Mouse (Mus musculus): ENCODE results near the gene Gramd1a.

Gramd1a gene

DNA sequence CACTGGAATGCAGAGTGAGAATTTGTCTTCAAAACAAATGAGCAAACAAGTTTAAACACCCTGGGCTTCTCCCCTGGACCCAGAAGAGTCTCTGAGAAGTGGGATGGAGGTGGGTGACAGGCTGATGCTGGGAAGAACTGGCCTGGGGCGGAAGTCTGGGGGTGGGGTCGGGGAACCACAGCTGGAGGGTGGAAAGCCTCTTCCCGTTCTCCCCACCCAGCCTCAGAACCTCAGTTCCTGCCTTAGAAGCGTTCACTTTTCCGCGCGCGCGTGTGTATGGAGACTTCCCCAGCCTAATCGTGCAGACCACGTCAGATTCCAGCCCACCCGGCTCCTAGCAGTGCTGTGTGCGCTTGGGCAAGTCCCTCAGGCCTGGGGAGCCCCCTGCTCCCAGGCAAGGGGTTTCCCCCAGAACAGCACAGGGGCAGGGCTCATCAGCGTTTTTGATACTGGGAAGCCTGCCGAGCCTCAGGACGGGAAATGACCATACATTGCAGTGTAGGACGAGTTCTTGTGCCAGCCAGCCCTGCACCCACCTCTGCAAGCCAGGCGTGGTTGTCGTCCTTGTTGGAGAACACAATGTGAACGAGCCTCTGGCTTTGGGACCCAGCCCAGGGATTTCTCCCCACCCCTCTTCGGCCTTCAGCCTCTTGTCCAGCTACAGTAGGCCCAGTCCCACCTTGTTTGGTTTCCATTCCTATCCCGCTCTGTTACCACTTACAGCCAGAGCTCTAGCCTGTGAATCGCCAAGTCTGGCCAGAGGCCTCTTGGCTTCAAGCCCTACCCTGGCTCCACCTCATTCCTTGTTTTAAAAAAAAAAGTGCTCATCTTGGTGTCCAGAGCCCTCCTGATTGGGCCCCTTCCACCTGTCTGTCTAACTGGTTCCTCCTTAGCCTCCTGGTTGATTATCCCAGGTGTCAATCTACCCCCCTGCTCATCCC, 4.1 kb downstream of the Gramd1a start:
- DNase-seq (ENCODE audit: low read depth in 1 of 2, low spot score in 2 of 2): peak in 1 of 2 experiments; percentile 47

DNA sequence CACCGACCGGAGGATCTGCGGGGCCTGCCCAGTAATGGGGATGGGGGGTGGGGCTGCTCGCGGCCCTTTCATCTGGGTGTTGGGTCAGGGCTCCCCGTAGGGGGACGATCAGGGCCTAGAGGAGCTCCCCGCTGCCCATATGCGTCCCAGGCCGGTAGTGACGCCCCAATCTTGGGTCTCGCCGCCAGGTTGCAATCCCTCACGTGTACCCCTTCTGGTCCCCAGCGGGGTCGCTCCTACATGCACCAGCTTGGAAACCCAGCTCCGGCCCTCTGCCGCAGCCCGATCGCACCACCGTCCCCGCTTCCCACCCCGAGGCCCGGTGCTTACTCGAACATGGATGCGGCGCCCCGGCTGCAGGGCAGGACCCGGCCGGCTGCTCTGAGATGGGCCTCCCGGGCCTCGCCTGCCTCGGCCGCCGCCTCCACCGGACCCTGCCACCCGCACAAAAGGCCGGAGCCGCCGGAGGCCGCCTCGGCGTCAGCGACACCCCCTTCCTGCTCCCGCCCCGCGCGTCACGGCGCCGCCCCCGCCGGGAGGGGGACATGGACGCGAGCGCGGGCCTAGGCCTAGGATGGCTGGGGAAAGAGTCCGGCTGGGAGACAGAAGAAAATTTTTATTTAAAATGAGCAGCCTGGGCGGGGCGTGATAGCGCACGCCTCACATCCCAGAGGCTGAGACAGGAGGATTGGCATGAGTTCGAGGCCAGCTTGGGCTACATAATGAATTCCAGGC, 5.0 kb downstream of the Gramd1a start:
- peak in 1 of 2 experiments; percentile 74 for DNase-seq (ENCODE audit: low read depth in 1 of 2, low spot score in 2 of 2)

DNA sequence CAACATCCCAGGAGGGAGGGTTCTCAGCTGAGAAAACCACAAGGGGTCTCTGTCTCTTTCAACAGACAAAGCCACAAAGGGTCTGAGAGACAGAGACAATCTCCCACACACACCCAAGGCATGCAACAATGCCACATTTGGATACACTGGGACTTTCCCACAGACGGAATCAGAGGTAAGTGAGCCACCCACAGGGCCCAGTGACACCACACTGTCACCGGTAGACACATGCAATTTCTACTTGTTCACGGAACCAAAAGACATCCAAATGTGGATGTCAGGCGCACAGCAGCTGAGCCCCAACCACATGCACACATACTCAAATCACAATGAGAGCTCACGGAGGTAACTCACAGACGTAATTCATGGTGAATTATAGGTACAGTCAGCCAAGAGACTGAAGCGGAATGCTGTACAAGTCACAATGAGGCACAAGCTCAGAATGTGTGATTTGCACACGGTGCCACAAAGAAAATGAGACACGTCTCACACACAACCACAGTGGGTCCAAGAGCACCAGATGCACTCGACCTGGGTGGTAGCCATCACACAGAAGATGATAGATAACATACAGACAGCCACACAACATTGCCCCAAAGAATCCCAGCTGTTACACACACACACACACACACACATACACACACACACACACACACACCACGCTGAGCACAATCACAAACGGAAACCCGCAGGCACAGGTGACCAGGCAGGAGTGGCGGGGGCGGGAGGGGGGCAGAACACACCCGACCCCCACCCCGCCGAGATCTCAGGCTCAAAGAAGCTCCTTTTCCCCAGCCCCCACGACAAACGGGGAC, 5.7 kb downstream of the Gramd1a start:
- no peak for DNase-seq (ENCODE audit: low read depth in 1 of 2, low spot score in 2 of 2)

DNA sequence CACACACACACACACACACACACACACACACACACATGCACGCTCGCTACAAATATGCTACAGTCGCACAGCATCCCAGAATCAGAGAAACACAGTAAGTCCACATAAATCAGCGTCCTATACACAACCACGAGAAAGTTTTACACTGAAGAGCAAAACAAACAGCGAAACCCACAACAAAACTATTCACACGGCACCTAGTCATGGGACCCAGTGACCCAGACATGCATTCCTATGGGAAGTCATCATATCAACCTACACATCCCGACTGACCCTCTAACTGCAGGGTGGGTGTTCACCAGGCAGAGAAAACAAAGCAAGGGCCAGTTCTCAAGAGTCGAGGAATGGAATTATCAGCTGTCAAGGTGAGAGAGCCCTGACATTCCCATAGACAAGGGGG, 6.4 kb downstream of the Gramd1a start:
- no peak for DNase-seq (ENCODE audit: low read depth in 1 of 2, low spot score in 2 of 2)

DNA sequence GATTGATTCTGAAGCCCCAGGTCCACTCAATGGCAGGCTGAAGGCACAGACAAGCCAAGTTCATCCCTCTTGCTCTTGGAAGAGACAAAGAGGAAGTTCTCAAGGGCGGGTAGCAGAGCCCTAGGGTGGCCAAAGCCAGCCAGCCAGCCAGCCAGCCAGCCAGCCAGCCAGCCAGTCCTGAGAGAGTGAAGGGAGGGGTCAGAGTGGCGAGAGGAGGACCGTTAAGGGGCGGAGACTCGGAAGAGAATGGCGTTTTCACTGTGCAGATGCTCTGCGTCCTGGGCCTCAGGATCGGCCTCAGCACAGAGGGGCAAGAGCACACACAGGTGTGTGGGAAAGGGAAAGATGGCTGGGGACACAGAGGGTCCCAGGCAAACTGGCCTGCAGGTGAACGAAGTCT, 6.9 kb downstream of the Gramd1a start:
- peak; percentile 61 to 69 for DNase-seq (ENCODE audit: low read depth in 1 of 2, low spot score in 2 of 2)

DNA sequence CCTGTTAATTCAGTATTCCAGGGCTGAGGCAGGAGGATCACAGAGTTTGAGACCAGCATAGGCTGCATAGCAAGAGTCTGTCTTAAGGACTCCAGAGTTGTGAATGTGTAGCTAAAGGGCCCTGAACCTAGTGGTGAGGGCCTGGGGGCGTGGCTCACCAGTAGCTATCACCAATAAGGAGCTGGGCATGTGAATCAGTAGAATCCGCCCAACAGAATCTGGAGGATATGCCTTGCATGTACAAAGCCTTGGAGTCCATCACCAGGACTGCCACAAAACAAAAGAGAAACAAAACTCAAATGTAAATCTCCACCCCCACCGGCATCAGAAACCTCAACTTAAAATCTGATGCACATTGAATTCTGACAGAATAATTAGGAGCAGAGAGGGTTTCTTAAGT, 7.6 kb downstream of the Gramd1a start:
- no peak for DNase-seq (ENCODE audit: low read depth in 1 of 2, low spot score in 2 of 2)

DNA sequence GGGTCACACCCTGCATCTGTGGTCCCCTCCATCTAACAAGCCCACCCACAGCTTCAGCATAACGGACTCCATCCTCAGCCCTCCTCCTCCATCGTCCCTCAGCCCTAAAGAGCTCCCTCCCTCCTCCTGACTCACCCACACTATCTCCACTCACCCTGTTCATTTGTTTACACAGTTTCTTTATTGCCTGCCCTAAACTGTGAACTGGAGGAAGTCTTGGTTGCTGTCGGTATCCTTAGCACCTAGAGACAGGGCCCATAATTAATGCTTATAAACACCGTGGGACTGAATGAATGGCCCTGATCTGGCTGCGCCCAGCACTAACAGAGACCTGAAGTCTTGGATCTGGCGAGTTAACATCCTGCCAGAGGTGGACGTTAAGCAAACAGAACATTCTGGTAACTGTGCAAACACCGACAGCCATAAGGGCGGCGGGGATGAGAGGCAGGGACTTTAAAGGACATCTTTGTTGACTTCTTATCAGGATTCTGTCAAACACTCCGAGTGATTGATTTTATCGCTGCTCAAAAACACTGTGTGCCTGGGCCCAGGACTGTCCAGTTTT, 10.0 kb downstream of the Gramd1a start:
- no peak for DNase-seq (ENCODE audit: low read depth in 1 of 2, low spot score in 2 of 2)

DNA sequence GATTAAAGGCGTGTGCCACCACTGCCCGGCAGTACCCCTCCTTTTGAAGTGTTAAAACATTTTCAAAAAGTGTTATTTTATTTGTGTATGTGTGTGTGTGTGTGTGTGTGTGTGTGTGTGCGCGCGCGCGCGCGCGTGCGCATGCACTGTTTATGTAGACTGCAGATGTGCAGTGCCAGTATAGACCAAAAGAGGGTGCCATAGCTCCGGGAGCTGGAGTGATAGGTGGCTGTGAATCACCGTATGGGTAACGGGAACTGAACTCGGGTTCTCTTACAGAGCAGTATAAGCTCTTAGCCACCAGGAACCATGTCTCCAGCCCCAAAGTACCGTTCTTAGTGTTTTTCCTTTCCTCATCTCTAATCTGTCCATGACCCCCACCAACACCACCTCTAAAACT, 10.8 kb downstream of the Gramd1a start:
- DNase-seq (ENCODE audit: low read depth in 1 of 2, low spot score in 2 of 2): no peak

DNA sequence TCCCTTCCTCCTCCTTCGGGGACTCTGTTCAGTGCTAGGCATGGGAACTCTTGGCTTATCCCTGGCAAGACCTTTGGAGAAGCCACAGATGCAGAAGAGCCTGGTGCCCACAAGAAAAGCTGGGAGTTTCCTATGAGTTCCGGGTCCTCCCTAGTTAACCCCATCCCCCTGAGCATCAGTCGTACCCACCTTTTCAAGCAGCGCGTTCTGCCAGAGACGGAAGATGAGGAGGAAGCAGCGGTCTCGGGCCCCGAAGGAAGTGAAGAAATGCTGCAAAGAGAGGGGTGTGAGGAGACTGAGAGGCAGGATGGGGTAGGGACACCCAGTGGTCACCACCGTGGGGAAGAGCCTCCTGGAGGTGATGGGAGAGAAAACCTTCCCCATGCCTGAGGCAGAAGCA, 14.8 kb downstream of the Gramd1a start:
- DNase-seq (ENCODE audit: low read depth in 1 of 2, low spot score in 2 of 2): no peak

DNA sequence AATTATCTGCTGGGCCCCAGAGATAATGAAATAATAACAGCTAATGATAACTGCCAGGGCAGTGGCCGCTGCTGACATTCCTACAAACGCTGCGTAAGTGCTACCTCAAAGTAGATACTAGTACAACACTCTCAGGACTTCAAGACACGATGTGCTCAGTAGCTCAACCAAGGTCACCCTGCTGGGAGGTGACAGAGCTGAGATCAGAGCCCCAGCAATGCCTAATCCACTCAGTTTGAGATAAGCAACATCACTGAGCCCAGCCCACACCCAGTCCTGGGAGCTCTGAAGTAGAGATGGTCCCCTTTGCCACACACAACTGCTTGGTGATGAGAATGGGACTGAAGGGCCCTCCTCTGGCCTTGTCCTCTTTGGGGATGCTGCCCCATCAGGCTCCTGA, 15.4 kb downstream of the Gramd1a start:
- DNase-seq (ENCODE audit: low read depth in 1 of 2, low spot score in 2 of 2): no peak

DNA sequence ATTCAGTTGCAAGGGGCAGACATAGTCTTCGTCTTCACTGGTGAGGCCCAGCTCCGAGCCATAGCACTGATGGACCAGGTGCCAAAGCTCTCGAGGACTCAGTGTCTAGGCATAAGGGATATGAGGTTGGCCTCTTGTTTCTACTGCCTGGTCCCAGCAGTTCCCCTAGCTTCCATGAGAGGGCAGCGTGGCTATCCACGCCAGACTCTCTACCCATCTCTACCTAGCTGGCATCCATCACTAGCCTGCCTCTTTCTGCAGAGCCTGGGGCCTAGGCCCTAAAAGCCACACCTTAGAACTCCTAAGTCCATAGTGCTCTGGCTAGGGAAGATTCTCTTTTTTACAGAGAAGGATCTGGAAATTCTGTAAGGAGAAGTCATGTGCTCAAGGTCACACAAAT, 15.9 kb downstream of the Gramd1a start:
- DNase-seq (ENCODE audit: low read depth in 1 of 2, low spot score in 2 of 2): peak in 1 of 2 experiments; percentile 48

DNA sequence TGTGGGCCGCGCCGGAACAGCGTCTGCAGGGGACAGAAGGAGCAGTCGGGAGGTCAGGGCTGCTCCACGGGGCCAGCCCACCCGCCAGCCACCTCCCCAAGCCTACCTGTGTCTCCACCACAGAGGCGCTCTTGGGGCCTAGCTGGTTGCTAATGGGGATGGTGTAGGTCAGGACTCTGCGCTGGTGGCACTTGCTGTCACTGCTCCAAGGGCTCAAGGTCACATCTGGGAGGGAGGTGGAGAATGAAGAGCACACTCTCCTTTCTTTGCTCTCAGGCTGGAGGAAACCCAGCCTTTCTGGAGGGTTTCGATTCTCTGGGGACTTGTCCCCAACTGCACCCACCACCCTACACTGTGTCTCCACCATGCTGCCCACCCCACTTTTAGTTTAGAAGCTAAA, 20.0 kb downstream of the Gramd1a start:
- no peak for DNase-seq (ENCODE audit: low read depth in 1 of 2, low spot score in 2 of 2)

DNA sequence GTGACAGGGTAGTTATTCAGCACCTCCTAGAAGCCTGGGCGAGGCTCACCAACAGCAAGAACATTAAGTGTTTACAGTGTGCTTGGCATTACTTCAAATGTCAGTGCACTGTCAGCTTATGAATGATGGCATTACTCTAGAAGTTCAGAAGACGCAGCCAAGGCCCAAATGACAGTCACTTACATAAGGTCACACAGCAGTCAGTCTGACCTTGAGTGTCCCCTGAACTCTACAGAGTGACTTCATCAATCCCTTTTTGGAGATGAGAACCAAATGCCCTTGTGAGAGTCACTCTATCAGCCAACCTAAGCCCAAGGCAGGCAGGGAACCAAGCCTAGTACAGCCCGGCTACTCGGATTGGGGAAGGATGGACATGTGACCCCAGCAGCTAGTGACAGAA, 23.8 kb downstream of the Gramd1a start:
- DNase-seq (ENCODE audit: low read depth in 1 of 2, low spot score in 2 of 2): no peak

DNA sequence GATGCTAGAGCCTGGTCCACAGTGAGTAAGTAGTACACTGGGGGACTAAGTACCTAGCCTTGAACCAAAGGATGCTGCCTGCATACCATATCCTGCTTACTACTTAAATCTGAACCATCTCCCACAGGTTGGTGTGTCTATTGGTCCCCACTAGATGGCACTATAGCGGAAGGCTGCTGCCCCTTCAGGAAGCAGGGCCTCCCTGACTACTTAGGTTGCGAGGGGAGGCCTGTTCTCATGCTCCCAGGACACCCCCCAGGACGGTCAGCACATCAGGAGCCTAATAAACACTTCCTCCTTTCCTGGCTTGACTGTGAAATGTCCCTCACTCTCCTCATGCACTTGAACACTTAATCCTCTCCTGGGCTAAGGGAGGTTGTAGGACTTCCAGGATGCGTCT, 24.9 kb downstream of the Gramd1a start:
- no peak for DNase-seq (ENCODE audit: low read depth in 1 of 2, low spot score in 2 of 2)

DNA sequence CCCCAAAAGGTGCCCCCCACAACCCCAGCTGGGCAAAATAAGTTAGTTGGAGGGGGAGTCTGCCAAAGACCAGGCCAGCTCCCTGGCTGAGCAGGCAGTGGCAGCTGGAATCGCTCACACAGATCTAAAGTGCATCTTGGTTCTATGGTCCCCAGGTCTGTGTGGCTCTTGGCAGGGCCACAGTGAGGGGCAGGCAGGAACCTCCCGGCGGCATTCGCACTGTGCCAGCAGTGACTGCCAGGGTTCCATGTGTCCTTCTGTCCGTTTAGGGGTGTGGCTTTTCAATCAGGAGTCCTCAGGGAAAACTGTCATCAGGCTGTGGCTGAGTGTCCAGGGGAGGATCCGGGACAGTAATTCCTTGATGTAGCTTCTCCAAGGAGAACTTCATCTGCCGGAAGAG, 25.5 kb downstream of the Gramd1a start:
- no peak for DNase-seq (ENCODE audit: low read depth in 1 of 2, low spot score in 2 of 2)

DNA sequence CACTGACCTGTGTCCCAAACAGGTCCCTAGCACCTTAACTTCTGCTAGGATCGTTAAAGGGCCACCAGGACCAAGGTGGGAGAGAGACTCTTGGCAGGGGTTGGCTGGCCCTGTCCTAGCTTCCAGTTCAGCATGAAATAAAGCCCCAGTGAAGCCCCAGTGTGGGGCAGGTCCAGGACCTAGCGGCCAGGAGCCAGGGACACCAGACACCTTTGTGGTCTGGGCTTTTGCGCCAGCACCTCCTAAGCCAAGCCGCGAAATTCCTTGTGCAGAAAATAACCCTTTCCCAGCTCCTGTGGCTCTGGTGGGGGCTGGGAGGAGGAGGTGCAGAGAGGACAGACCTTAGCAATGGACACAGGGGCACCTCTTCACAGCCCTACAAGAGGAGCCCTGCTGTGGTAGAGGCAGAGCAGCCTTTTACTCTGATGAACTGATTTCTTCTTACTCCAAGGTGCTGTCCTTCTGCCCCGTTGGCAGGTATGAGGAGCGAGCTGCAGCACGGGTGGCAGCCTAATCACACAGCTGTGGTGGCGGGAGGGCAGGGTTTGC, 27.5 kb downstream of the Gramd1a start:
- DNase-seq (ENCODE audit: low read depth in 1 of 2, low spot score in 2 of 2): no peak

DNA sequence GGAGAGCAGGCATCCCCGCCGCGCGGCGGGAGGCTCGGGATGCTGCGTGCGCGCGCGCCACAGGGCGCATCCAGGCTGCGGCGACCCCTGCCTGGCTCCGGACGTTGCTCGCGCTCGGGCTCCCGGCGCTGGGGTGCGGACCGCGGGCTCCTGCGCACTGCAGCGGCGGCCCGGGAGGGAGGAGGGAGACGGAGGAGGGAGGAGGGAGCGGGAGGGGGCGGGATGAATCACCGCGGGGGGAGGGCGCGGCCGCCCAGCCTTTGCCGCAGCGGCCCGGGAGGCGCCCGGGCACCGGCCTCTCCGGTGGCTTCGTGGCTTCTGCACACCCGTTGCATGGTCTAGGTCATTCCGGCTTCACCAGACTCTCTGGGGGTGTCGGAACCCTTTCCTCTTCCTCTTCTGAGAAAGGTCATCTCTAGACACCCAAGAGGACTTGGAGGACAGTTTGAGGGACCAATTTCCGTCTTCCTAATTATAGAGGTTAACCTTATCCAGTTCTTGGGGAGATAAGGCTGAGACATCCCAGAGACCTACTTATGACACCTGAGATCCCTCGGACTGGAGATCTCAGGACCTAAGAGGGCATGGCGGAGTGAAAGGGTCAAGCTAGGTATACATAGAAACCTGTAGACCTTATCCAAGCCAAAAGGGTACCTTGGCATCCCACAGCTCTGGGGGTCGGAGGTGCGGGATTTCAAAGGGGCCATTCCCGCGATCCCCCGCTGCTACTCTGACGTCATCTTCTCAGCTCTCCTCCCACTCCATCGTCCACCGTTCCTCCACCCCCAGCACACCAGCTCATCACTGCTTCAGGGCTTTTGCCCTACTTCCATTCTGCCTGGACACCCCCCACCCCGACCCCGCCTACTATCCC, 28.6 kb downstream of the Gramd1a start, which contains the start of gene Scn1b:
TSS of gene Scn1b (minus strand) at position 153 of the 874 bp plus-strand sequence.
- no peak for DNase-seq (ENCODE audit: low read depth in 1 of 2, low spot score in 2 of 2)

DNA sequence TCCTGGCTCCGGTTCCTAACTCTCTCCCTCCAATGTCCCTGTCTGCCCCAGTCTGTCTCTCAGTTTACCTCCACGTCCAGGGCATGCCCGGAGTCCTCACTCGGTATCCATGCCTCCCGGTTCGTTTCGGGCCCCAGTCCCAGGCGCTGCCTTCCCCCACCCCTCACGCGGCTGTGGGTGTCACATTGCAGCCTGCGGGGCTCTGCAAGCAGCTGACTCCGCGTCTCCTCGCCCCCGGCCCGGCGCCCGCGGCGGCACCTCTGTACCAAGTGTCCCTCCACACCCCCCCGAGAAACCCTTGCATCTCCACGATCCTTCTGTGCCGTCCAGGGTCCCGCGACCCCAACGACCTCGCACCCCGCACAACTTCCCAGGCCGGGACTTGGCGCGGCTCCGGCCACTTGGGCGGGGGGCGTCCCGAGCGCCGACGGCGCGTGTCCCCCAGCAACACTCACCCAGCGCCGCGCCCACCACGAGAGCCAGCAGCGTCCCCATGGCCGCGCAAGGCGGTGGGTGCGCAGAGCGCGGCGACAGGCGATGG, 29.4 kb downstream of the Gramd1a start:
- no peak for DNase-seq (ENCODE audit: low read depth in 1 of 2, low spot score in 2 of 2)

DNA sequence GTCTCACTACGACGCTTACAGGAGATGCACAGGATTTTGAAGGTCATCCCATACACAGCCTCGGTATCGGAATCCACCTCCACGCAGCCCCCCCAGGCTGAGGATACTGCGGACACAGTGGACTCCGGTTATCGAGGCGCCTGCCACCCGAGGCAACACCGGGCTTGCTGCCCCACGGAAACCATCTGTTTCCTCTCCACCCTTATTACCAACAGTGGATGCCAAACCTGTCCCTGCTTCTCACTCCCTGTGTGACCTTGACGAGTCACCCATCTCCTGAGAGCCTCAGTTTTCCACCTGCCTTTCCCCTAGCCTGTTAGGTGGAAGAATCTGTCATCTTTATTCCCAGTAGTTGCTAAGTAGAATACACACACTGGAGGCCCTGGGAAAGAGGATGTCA, 30.6 kb downstream of the Gramd1a start:
- no peak for DNase-seq (ENCODE audit: low read depth in 1 of 2, low spot score in 2 of 2)

DNA sequence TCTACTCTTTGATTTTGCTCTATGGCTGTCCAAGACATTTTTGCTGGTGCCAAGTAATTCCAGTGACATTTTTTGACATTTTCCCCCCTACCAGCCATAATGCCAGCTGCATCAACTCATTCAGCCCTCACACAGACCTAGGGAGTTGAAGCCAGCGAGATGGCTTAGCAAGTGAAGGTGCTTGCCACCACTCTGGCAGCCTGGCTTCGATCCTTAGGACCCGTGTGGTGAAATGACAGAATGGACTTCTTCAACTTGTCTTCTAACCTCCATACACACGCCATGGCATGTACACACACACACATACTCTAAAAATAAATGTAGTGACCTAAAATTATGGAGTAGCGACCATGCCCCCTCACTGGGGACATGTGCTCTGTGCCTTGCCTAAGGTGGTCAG, 31.3 kb downstream of the Gramd1a start:
- DNase-seq (ENCODE audit: low read depth in 1 of 2, low spot score in 2 of 2): no peak

All from monocyte, adult 2 months (primary cell).